Mouse (Mus musculus): ENCODE results near the gene Dnmt3c.

DNA sequence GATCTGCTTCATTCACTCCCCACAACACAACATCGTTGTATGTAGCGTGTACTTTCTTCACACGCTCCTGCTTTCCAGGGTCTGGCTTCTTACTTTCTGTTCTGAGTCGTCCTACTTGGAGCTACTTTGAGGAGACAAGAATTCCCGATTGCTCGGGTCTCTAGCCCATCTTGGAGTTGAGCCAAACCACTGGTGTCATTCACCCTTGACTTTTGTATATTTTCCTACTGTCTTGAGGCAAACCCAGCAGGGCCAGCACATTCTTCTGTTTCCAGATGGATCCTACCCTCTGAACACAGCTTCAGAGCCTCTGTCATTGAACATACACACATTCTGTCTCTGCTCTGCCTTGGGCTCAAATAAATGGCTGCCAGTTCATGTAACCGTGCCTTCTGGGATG lies 31.1 kb upstream of the Dnmt3c start:
- TF ChIP-seq POLR2A (IDR thresholded peaks at IDR 0.05; ENCODE audit: control insufficient read depth, extremely low read depth, insufficient read depth, low read length, poor library complexity), result no peak
- TF ChIP-seq CTCF (IDR thresholded peaks at IDR 0.05; ENCODE audit: borderline replicate concordance, control insufficient read depth, extremely low read depth, insufficient read depth, low read length, poor library complexity), result no peak
